Mouse (Mus musculus) heart, postnatal 0 days (tissue): ENCODE measurements around the gene Slc9a5. TPM values are rescaled to one million over a fixed set of nuclear protein-coding genes. Genes with fewer than 3 reads are reported as not detected.

ENCODE experiments used
- ATAC-seq: fragments of 200-750 bp; cut with Nextera tagmentation; 2 replicates; pipeline ENCODE4 v1.8.0; 2017; ENCODE audit warnings: low read depth, moderate number of reproducible peaks, moderate library complexity; ENCODE audit not compliant: insufficient read depth
- DNase-seq: peaks from one replicate; pipeline ENCODE4 v3.0.0-alpha.2; 2016; ENCODE audit warnings: low spot score
- H3K27ac ChIP-seq: fragments of 300-500 bp; sonication (generic); 2 replicates; pipeline ENCODE4 v1.5.1; 2014; ENCODE audit warnings: low read depth, mild to moderate bottlenecking
- H3K27me3 ChIP-seq: fragments of 300-500 bp; sonication (generic); 2 replicates; pipeline ENCODE4 v1.6.1; 2014; ENCODE audit warnings: low read length, mixed read lengths; ENCODE audit not compliant: control insufficient read depth, insufficient read depth
- H3K36me3 ChIP-seq: fragments of 300-500 bp; sonication (generic); replicated peaks from 2 replicates; pipeline ENCODE4 v1.6.1; 2014; ENCODE audit warnings: low read length, mixed read lengths; ENCODE audit not compliant: control insufficient read depth, insufficient read depth
- H3K4me1 ChIP-seq: fragments of 300-500 bp; sonication (generic); 2 replicates; pipeline ENCODE4 v1.6.1; 2014; ENCODE audit warnings: antibody characterized with exemption; ENCODE audit not compliant: control insufficient read depth, insufficient read depth
- H3K4me2 ChIP-seq: fragments of 300-500 bp; sonication (generic); 2 replicates; pipeline ENCODE4 v1.6.1; 2014; ENCODE audit warnings: low read depth, mild to moderate bottlenecking, low read length, moderate library complexity
- H3K4me3 ChIP-seq: fragments of 300-500 bp; sonication (generic); 2 replicates; pipeline ENCODE4 v1.5.1; 2014; ENCODE audit warnings: low read depth, low read length
- H3K9ac ChIP-seq: fragments of 300-500 bp; sonication (generic); replicated peaks from 2 replicates; pipeline ENCODE4 v1.6.1; 2014; ENCODE audit warnings: low read depth, low read length, mixed read lengths
- H3K9me3 ChIP-seq: fragments of 300-500 bp; sonication (generic); replicated peaks from 2 replicates; pipeline ENCODE4 v1.6.1; 2016; ENCODE audit warnings: low read length; ENCODE audit not compliant: control insufficient read depth
- CTCF ChIP-seq: IDR thresholded peaks from 2 replicates; pipeline ENCODE4 v1.5.1; 2016; ENCODE audit warnings: antibody characterized with exemption, control low read depth, low read depth
- EP300 ChIP-seq: IDR thresholded peaks from 2 replicates; pipeline ENCODE4 v1.6.1; 2016; ENCODE audit warnings: antibody characterized with exemption, low read depth
- WGBS: fragments of 180-500 bp; shearing (Covaris S2); extraction: QIAGEN DNeasy Blood & Tissue Kit; methylation state at CpG from one replicate; pipeline ENCODE4 v1.1.7; 2014; 5-methylcytosine and 5-hydroxymethylcytosine counted together
- polyA plus RNA-seq: library from polyadenylated mRNA; unstranded; fragments of >200 nt; fragmentation: Nextera tagmentation; extraction: Ambion mirVana; gene quantifications from 2 replicates; pipeline ENCODE4 v1.2.1, GENCODE M21; 2015
- total RNA-seq: library from RNA; depleted of rRNA; stranded (reverse); fragments of >200 nt; gene quantifications from 2 replicates; pipeline ENCODE4 v1.2.3, GENCODE M21; 2014; ENCODE audit warnings: low replicate concordance

Gene Slc9a5
- total and polyA plus RNA-seq, 2 experiments from 2014 or later: 0.41 to 1.2 TPM

- Histone ChIP-seq H3K4me2 (peak overlapping the region; percentile 95), H3K4me3 (no peak overlapping the region)
- no peak for DNase-seq
These were observed 1.5 kb downstream of the Slc9a5 start for GRCm38 (mm10) chr8:105350186-105350585.

GRCm38 (mm10) chr8:105353583-105354135 lies 5.0 kb downstream of the Slc9a5 start:
- Histone ChIP-seq H3K27ac (no peak overlapping the region), H3K9ac (no peak overlapping the region), H3K4me2 (no peak overlapping the region), H3K27me3 (no peaks in the 10 kb centered on the region), H3K4me1 (peaks cover 9% of the 10 kb centered on the region; the same call in 1 of the 2 replicates), H3K9me3 (no peaks in the 10 kb centered on the region), H3K36me3 (no peaks in the 10 kb centered on the region), H3K4me3 (no peak overlapping the region)
- TF ChIP-seq EP300 (no peak), CTCF (no peak)
- WGBS: 61% methylated on average over 8 of the region's 8 CpGs
- no peak for DNase-seq
- ATAC-seq: no peak; the same call in 1 of the 2 replicates

More at GRCm38 (mm10) chr8:105350186-105350585, 1.5 kb downstream of the Slc9a5 start:
- TF ChIP-seq EP300: no peak
- no peak for TF ChIP-seq CTCF
- Histone ChIP-seq H3K4me1 (peaks cover 28% of the 10 kb centered on the region), H3K27ac (no peak overlapping the region), H3K27me3 (no peaks in the 10 kb centered on the region), H3K9ac (no peak overlapping the region), H3K36me3 (no peaks in the 10 kb centered on the region), H3K9me3 (no peaks in the 10 kb centered on the region)
- WGBS: 21% methylated on average over 7 of the region's 7 CpGs
- ATAC-seq: no peak

- H3K27me3 ChIP-seq: no peaks in the 10 kb centered on the region
- no peaks in the 10 kb centered on the region for H3K36me3 ChIP-seq
- H3K4me1 ChIP-seq: peaks cover 3% of the 10 kb centered on the region; the same call in 1 of the 2 replicates
- TF ChIP-seq CTCF: no peak
- TF ChIP-seq EP300: no peak
- WGBS: 91% methylated on average over 4 of the region's 4 CpGs
- ATAC-seq (no peak), DNase-seq (no peak)
- H3K27ac ChIP-seq: no peak overlapping the region
- no peak overlapping the region for H3K4me3 ChIP-seq
- H3K4me2 ChIP-seq: no peak overlapping the region
- no peak overlapping the region for H3K9ac ChIP-seq
- no peaks in the 10 kb centered on the region for H3K9me3 ChIP-seq
These were observed 5.9 kb downstream of the Slc9a5 start for GRCm38 (mm10) chr8:105354549-105354948.

- peak overlapping the region; percentile 17 for H3K4me2 ChIP-seq
- WGBS: 74% methylated on average over 26 of the region's 26 CpGs
- H3K36me3 ChIP-seq: no peaks in the 10 kb centered on the region
- no peak overlapping the region for H3K27ac ChIP-seq
- H3K27me3 ChIP-seq: no peaks in the 10 kb centered on the region
- no peak for TF ChIP-seq CTCF
- TF ChIP-seq EP300: peak; percentile 28; the same call in 1 of the 2 replicates
- no peak overlapping the region for H3K9ac ChIP-seq
- no peak overlapping the region for H3K4me3 ChIP-seq
- H3K9me3 ChIP-seq: no peaks in the 10 kb centered on the region
- peak; percentile 30; the same call in 1 of the 2 replicates for ATAC-seq
- no peaks in the 10 kb centered on the region for H3K4me1 ChIP-seq
- no peak for DNase-seq
These were observed 6.8 kb downstream of the Slc9a5 start for GRCm38 (mm10) chr8:105355179-105356024.

GRCm38 (mm10) chr8:105356681-105357080 lies 8.0 kb downstream of the Slc9a5 start:
- Histone ChIP-seq H3K9me3 (no peaks in the 10 kb centered on the region), H3K27me3 (no peaks in the 10 kb centered on the region), H3K36me3 (no peaks in the 10 kb centered on the region), H3K27ac (no peak overlapping the region), H3K4me3 (no peak overlapping the region), H3K9ac (no peak overlapping the region), H3K4me1 (no peaks in the 10 kb centered on the region), H3K4me2 (no peak overlapping the region)
- TF ChIP-seq CTCF (no peak), EP300 (no peak)
- ATAC-seq: no peak
- WGBS: 87% methylated on average over 14 of the region's 14 CpGs
- DNase-seq: no peak
